Mouse (Mus musculus) CH12.LX (cell line): ENCODE measurements around the gene Zfp281.

Experiments
- CTCF ChIP-seq, 2 experiments: IDR thresholded peaks in 1 of 2; conservative IDR thresholded peaks in 1 of 2; 2 replicates each; pipeline ENCODE4 v1.5.1; 2011 to 2012; ENCODE audit warnings: low read depth in 2 of 2, low read length in 2 of 2, improper control_type of control experiment in 1 of 2, inconsistent platforms in 1 of 2, mild to moderate bottlenecking in 1 of 2, moderate library complexity in 1 of 2
- EP300 ChIP-seq: IDR thresholded peaks from 2 replicates; pipeline ENCODE4 v1.6.1; 2011; ENCODE audit warnings: low read length, improper control_type of control experiment
- IRF4 ChIP-seq: IDR thresholded peaks from 2 replicates; pipeline ENCODE4 v1.6.1; 2014; ENCODE audit warnings: low read depth, mild to moderate bottlenecking, inconsistent platforms, low read length, improper control_type of control experiment
- MAFK ChIP-seq: IDR thresholded peaks from 2 replicates; pipeline ENCODE4 v1.6.1; 2011; ENCODE audit warnings: low read length, improper control_type of control experiment; ENCODE audit not compliant: insufficient replicate concordance
- MAX ChIP-seq: IDR thresholded peaks from 2 replicates; pipeline ENCODE4 v1.6.1; 2011; ENCODE audit warnings: low read length, improper control_type of control experiment
- NELFE ChIP-seq: IDR thresholded peaks from 2 replicates; pipeline ENCODE4 v1.6.1; 2011; ENCODE audit warnings: low read depth, low read length, improper control_type of control experiment
- NRF1 ChIP-seq: IDR thresholded peaks from 2 replicates; pipeline ENCODE4 v1.6.1; 2014; ENCODE audit warnings: low read depth, mild to moderate bottlenecking, inconsistent platforms, low read length, improper control_type of control experiment, moderate library complexity
- POLR2A ChIP-seq: IDR thresholded peaks from 2 replicates; pipeline ENCODE4 v1.6.1; 2011; ENCODE audit warnings: low read depth, mild to moderate bottlenecking, improper control_type of control experiment, low read length
- TBP ChIP-seq: conservative IDR thresholded peaks from 2 replicates; pipeline ENCODE4 v1.6.1; 2011; ENCODE audit warnings: low read depth, low read length, improper control_type of control experiment
- UBTF ChIP-seq: IDR thresholded peaks from 2 replicates; pipeline ENCODE4 v1.6.1; 2012; ENCODE audit warnings: low read depth, mild to moderate bottlenecking, inconsistent platforms, low read length, improper control_type of control experiment, moderate library complexity

DNA sequence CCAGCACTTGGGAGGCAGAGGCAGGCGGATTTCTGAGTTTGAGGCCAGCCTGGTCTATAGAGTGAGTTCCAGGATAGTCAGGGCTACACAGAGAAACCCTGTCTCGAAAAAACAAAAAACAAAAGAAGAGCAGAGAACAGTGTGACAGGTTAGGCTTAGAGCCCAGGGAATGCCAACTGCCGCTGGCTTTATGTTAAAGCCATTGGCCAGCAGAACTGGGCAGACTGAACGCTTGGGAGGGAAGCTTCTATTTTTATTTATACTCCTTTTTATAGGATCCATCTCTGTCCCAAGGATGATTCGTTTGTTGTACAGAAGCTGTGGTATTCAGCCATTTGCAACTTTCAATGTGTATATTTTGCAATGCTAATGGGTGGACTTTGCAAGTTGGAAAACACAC, 14.0 kb downstream of the Zfp281 start:
- TF ChIP-seq POLR2A (no peak), NELFE (no peak), UBTF (no peak), NRF1 (no peak), CTCF (conservative IDR thresholded peaks at IDR 0.05 in 1 of 2, IDR thresholded peaks at IDR 0.05 in 1 of 2; ENCODE audit: low read depth in 2 of 2, low read length in 2 of 2) (no peak), MAFK (no peak), IRF4 (no peak), TBP (no peak), MAX (no peak), EP300 (no peak)
